Mouse (Mus musculus): ENCODE data around the gene 1810055G02Rik.

Gene 1810055G02Rik

GRCm38 (mm10) chr19:3742716-3743115 is 34.6 kb downstream of the 1810055G02Rik start:
- DNase-seq (ENCODE audit: low read depth, low spot score), result no peak

GRCm38 (mm10) chr19:3743362-3743761 is 35.3 kb downstream of the 1810055G02Rik start:
- DNase-seq (ENCODE audit: low read depth, low spot score), result no peak

- DNase-seq (ENCODE audit: low read depth, low spot score), result peak; percentile 46
These were observed 35.9 kb downstream of the 1810055G02Rik start for GRCm38 (mm10) chr19:3743851-3744512.

- DNase-seq (ENCODE audit: low read depth, low spot score), result no peak
These were observed 44.6 kb downstream of the 1810055G02Rik start for GRCm38 (mm10) chr19:3752621-3753239.

GRCm38 (mm10) chr19:3753240-3753633 is 45.1 kb downstream of the 1810055G02Rik start:
- no peak for DNase-seq (ENCODE audit: low read depth, low spot score)

GRCm38 (mm10) chr19:3753738-3754137 is 45.6 kb downstream of the 1810055G02Rik start:
- DNase-seq (ENCODE audit: low read depth, low spot score), result no peak

- no peak for DNase-seq (ENCODE audit: low read depth, low spot score)
These were observed 49.8 kb downstream of the 1810055G02Rik start for GRCm38 (mm10) chr19:3757861-3758260.

GRCm38 (mm10) chr19:3765221-3765820 is 57.2 kb downstream of the 1810055G02Rik start:
- DNase-seq (ENCODE audit: low read depth, low spot score), result no peak

GRCm38 (mm10) chr19:3766378-3766777 is 58.3 kb downstream of the 1810055G02Rik start:
- no peak for DNase-seq (ENCODE audit: low read depth, low spot score)

- DNase-seq (ENCODE audit: low read depth, low spot score), result peak; percentile 36
These were observed 59.2 kb downstream of the 1810055G02Rik start, which contains the start of gene Kmt5b for GRCm38 (mm10) chr19:3767276-3767780. Gene Kmt5b (plus strand): TSS chr19:3767421.

Measured in brain, embryonic 18.5 days (tissue).